Mouse (Mus musculus): Measurements from ENCODE around the gene Cpne5.
A peak's percentile ranks its signal among the peaks of the same experiment; 100 is the strongest.

Gene Cpne5

DNA sequence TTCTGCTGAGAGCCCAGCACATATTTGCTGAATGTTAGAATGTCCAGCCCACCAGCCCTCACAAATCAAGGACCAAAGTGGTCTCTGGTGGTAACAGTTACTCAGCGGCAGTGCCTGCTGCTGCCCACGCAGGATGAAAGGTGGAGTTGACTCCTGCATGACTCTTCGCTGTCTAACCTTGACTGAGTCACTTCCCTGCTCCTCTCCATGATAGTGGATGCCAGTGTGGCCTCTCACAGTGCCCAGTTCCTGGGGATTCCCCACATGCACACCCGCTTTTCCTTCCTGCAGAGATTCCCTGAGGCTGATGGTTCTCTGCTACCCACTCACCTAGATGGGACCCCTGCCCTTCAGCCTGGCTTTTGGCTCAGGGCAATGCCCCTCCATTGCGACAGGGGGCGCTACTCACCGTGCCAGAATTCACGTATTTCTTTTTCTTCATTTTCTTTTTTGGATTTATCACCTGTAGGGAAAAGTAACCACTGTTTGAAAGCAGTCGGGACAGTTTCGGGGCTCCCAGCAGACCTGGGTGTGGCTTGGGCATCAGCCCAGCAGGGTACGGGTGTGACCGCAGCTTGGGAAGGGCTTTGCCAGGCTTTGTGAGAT lies 68.9 kb downstream of the Cpne5 start:
- no peak for DNase-seq (ENCODE audit: low read depth, low spot score)

DNA sequence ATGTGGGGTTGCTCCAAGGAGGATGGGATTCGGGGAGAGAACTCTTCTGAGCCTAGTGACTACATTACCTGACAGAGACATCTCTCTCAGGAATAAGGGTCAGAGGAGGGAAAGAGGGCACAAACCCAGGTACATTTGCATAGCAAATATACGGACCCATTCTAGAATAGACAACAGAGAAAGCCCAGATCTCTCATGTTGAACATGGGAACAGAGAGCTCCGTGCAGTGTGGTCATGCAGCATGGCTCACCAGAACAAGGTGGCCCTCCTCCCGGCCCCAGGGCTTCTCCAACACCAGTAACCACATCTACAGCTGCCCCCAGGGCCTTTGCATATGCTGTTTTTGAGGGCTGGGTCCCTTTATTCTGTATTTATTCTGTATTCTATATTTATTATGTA lies 69.5 kb downstream of the Cpne5 start:
- no peak for DNase-seq (ENCODE audit: low read depth, low spot score)

DNA sequence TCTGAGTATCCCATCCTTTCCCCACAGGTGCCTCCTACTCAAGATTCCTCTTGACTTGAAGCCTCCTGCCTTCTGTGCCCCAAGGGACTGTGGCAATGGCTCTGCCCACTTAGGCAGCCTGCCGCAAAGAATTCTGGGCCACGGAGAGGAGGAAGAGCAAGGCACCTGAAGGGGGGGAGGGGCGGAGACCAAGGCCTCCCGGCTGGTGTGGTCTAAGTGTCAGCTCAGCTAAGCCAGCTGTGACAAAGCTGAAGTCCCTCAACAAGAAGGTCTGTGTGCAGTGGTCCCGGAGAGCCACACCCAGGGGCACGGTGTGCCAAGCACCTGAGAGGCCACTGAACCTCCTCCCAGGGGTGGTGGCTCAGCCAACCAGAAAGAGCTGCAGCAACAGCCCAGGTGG lies 70.6 kb downstream of the Cpne5 start:
- DNase-seq (ENCODE audit: low read depth, low spot score): no peak

DNA sequence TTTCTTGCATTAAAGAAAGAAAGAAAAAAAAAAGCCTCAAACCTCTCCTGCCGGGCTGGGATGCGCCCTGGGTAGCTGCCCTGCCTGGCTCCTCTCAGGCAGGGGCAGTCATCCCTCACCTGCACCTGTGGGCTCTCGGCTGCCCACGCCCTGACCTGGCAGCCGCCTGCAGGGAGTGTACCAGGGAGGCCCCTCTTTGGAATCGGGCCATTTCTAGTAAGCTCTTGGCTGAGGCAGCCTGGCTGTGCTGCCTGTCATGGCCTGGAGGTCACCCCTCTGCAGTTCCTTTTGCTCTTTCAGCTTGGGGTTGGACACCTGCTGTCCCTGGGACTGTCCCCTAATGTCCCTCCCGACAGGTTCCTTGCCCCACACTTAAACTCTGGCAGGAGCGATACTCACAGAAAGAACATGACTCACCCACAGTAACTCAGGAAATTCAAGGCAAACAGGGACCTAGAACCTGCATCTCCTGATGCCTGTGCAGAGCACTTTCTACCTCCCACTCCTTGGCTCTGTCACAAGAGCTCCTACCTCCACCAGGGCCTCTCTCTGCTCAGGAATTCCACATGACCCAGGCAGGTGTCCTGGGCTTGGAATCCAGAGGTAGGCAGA lies 71.9 kb downstream of the Cpne5 start:
- DNase-seq (ENCODE audit: low read depth, low spot score): no peak

DNA sequence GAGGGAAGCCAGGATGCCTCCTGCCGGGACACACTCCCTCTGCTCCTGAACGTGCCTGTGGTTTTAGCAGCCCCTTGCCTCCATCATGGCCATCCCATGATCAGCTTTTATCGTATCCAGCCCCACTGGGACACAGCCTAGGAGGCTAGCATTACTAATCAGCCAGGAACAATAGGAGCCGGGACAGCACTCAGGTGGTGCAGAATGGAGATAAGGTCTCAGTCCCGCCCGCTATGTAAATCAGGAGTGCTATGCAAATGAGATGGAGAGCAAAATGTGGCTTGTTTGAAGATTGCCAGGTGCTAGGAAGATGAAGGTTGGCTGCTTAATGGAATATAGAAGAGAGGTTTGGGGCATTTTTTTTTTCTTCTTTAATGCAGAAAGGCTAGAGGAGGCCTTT lies 72.5 kb downstream of the Cpne5 start:
- no peak for DNase-seq (ENCODE audit: low read depth, low spot score)

DNA sequence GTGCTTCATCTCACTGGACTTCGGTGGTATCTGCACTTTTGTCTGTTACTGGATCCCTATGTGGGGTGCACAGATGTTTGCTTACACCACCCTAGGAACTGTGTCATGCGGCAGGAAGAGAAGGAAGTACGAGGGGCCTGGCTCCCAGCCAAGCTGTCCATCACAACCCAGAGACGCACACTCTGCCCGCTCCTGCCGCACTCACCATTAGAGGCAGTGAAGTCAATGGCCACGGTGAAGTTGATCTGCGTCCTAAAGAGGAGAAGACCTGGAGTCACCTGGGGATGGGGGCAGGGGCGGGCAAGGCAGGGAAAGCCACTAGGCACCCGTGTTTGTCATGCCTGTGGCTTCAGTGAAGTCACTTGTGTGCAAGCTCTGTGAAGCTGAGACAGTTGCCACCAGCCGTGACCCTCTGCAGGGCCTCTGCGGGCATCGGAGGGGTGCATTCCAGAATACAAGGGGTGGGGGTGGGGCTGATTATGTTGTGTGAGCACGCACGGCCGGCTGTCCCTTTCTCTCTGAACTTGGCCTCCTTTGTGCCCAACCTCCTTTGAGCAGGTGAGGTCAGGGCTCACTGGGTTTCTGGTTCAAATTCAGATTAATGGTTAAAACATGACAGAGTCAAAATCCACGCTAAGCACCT lies 73.4 kb downstream of the Cpne5 start:
- DNase-seq (ENCODE audit: low read depth, low spot score): no peak

DNA sequence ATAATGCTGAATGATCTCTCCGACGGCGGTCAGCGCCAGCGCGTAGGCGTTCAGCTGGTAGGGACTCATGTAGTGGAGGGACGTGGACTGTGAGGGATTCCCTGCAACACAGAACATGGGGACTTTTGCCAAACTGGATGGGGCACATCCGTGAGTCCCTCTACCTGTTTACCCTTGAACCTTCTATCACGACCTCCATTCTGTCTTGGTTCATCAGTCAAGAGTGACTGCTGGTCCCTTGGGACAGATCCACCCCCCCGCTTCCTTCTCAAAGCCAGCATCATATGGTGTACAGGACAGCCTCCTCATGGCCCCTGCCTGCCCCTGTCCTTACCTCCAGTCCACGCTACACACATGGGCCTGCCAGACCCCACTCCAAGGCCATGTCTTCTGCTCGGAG lies 75.6 kb downstream of the Cpne5 start:
- DNase-seq (ENCODE audit: low read depth, low spot score): no peak

DNA sequence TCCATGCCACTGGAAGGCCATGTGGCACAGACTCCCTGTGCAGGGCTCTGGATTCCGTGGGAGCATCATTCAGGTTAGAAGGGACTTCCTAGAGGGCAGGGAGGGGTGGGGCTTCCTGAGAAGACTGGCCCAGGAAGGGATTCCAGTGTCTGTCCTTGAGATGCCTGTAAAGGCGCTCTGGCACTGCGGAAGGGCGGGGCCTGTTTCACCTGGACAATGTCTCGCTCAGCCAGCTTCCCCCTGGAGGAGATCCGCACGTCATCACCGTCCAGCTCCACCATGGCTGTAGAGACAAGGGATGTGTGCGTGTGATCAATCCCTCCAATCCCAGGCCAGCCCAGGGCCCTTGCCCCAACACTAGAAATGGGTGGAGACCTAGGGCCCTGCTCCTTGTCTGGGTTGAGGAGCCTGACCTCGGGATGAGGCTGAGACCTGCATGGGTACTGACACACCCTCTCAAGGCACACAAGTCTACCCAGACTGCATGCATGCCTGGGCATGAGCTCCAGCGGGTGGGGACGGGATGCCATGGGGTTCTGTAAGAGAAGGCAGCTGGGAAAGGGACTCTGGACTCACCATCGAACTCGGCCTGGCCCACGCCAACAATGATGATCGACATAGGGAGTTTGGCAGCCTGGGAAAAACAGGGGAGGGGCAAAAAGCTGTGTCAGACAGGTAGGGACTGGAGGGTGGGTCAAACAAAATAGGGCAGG lies 78.1 kb downstream of the Cpne5 start:
- no peak for DNase-seq (ENCODE audit: low read depth, low spot score)

DNA sequence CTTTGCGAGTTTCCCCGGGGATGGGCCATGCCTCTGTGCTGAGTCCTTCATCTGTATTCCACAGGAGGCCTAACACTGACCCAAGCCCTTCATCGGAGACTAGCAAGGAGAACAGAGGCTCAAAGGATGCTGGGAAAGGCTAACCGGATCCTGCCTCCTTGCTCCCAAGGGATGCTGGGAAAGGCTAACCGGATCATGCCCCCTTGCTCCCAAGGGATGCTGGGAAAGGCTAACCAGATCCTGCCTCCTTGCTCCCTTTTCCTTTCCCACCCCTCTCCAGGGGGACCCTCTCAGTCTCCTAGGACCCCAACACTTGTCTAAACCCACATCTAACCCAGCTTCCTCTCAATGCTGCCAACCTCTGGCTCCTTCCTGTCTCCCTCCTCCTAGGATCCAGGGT lies 78.6 kb downstream of the Cpne5 start:
- no peak for DNase-seq (ENCODE audit: low read depth, low spot score)

DNA sequence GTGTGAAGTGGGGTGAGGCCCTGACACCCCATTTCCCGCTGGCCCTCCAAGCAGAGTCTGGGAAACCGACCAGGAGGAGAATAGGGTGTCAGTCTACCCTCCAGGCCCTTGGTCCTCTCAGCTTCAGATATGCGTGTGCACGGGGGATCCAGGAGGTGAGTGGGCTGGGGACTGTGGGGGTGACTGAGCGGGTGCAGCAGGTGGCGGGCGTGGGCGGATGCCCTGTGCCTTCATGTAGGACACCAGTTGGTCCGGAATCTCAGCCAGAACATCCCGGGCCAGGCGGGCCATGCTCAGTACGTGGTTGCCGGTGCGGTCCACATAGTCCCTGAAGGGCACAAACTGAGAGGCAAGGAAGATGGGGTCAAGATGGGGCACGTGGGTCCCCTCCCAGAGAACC lies 79.1 kb downstream of the Cpne5 start:
- no peak for DNase-seq (ENCODE audit: low read depth, low spot score)

DNA sequence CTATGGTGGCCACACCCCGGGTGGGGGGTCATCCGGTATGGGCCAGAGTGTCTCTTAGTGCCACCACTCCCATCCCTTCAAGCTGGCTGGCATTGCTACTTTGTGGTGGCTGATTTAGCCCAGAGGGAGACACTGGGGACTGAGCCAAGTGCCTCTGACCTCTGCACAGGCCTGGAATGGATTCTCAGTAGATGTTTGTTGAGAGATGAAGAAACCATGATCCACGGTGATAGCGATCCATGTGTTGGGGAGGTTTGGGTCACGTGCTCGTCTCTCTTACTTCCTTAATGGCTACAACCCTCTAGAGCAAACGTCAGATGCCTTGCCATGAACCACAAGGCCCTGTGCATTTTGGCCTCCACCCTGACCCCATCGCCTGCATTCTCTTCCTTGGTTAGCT lies 81.1 kb downstream of the Cpne5 start:
- no peak for DNase-seq (ENCODE audit: low read depth, low spot score)

DNA sequence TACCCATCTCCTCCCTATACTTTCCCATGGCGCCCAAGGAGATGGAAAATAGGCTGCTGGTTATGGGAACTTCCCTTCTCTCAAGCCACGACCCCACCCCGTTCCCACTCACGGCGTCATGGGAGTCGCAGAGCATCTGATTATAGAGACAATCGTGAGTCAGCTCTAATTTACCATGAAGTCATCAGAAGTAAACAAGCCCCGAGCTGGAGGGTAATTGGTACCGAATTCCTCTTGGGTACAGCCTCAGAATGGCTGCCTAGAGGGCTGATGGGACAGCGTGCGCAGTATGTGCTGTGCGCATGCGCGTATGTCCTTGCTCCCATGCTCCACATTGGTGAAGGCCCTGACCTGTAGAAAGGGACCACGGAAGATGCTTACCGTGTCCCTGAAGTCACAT lies 81.6 kb downstream of the Cpne5 start:
- peak; percentile 74 for DNase-seq (ENCODE audit: low read depth, low spot score)

DNA sequence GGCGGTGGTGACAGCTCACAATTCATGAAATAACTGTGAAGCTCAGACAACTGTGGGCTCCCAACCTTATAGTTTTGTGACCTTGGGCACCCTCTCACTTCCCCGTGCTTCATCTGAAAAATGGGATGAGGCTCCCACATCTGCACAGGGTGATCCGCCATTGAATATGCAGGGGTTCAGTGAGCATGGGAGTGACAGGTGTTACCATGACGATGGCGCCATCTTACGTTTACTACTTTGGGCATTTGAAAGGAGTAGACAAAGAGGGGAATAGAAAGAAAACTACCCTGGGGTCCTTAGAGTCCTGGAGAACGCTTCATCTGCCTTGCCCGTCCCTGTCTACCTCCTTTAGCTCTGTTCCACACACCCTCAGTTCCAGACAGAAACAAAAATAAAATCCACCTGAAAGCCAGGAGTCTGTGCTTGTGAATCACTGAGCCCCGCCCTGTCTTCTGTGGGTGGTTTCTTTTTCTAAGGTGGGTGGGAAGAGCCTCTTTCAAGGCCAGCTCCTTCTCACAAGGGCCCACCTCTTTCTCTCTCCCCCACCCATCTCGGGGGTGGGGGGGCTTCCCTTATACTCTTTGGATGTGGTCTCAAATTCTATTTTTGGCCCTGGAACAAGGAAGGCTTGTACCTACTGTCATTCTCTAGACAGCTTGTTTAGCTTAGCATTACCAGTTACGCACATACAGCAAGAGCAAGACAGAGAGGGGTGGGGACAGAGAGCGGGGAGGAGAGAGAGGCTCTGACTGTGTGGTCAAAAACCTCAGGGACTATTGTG lies 82.4 kb downstream of the Cpne5 start:
- DNase-seq (ENCODE audit: low read depth, low spot score): peak; percentile 85

DNA sequence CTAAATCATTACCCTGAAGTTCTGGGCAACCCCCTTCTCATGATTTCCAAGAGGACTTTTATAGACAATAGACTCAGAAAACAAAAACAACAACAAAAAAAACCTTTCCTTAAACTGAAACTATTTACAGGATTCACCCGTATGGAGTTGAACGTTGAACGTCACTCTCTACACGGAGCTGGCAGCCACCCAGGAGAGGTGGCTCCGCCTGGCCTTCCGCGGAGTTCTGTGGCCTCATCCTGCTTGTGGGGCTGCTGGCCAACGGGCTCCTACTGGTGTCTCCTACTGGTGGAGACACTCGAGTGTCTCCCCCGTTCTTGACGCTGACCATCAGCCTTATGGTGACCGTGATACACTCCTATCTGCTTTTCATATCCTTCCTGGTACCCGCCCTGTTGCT lies 83.7 kb downstream of the Cpne5 start:
- no peak for DNase-seq (ENCODE audit: low read depth, low spot score)

DNA sequence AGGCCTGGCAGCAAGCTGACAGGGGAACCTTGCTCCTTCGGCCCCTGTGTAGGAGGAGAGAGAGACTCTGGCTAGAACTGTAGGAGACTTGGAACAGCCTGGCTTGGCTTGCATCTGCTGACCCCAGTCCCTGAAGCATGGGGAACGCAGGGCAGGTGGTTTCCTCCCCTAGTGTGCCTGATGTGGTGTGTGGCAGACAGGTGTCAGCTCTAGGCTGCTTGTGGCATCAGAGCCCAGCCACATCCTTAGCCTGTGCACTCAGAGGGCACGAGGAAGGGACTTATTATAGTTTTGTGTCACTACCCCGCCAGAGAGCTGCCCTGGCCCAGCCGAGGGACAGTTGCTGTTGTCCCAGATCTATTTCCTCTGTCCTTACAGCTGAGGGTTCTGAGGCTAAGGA lies 85.4 kb downstream of the Cpne5 start:
- DNase-seq (ENCODE audit: low read depth, low spot score): no peak

DNA sequence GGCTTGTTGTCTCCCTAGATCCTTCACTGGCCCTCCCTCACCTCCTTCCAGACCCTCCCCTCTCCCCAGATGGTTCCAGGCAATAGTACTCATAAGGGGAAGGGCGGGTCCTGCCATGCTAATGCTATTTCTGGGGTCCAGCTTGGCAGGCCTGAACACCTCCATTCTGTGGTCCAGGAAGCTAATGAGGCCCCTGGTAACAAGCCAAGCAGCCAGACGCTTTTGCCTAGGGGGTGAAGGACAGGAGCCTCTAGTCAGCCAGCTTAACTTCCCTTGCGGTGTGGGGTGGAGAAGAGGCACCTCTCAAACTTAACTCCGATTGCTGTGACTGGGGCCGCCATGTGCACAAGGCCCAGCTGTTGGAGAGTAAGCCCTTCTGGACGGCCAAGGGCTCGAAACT lies 88.2 kb downstream of the Cpne5 start:
- no peak for DNase-seq (ENCODE audit: low read depth, low spot score)

DNA sequence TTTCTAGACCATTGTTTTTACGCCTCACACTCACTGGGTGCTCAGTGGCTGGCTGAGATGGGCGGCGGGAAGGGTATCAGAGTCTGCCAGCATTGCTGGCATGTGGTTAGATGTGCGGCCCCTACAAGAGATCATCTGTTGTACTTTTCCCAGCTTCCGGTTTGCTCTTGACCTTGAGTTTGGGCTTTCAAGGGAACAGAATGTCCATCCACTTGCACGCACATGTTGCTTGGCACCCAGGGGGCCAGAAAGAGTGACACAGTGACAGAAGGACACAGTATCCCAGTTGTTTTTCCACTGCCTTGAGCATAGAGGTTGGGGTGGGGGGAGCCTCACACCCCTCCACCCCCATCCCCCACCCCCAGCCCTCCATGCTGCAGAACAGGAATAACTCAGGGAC lies 90.2 kb downstream of the Cpne5 start:
- DNase-seq (ENCODE audit: low read depth, low spot score): no peak

DNA sequence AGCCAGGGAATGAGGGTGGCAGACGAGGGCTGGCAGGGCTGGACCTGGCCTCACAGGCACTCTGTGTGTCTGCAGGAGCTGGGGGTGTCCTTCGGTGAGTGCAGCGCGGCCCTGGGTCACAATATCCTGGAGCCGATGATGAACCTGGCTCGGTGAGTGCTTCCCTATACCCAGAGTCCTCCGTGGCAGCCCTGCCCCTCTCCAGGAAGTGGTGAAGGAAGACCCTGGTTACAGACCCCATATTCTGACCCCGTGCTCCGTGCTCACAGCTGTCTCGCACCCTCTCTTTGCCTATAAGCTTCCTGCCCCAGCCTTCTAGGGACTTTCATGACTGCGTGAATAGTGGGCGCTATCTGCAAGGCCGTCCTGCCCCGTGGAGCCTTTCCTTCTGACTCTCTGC lies 90.7 kb downstream of the Cpne5 start:
- no peak for DNase-seq (ENCODE audit: low read depth, low spot score)

DNA sequence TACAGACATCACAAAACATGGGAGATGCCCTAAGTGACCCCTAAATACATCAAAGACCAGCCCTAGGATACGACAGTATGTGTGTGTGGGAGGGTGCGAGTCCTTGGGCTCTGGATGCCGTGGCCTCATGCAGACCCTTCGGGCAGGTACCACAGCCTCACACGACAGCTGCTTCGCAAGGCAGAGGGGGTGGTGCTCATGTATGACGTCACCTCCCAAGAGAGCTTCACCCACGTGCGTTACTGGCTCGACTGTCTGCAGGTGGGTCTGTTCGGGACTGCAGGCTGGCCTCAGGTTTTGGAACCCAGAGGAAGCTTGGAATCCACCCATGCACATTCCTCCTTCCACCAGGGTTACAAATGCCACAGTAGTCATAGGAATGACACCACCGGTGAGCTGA lies 92.9 kb downstream of the Cpne5 start:
- no peak for DNase-seq (ENCODE audit: low read depth, low spot score)

DNA sequence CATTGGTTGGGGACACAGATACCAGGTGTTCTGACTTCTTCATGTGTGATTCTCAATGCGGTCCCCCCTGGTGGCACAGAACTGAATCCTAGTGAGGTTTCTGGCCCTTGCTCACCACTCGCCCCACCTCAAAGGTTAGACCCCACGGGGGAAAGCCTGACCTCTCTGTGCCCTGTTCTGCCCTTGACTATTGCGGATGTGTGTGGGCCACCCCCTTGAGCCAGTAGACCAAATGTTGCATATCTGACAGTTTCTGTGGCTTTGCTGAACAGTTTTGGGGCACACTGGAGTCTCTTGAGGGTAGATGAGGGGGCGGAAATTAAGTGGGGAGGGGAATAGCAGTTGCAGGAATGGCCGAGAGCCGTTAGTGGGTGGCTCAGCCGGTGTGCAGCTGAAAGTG lies 94.7 kb downstream of the Cpne5 start:
- no peak for DNase-seq (ENCODE audit: low read depth, low spot score)

DNA sequence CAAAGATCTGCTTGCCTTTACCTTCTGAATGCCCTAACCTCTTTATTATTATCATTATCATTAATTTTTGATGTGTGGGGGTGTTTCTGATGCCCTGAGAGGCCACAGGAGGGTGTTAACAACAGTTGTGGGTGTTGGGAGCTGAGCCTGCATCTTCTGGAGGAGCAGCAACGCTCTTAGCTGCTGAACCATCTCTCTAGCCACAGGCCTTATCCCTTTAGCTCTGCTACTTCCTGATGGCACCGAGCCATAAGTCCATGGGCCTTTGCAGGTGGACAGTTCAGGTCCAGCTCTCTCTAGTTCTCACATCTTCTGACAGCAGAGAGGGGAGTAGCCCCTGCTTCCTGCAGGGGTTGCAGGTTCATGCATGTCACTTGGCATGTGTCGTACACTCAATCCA lies 96.4 kb downstream of the Cpne5 start:
- no peak for DNase-seq (ENCODE audit: low read depth, low spot score)

DNA sequence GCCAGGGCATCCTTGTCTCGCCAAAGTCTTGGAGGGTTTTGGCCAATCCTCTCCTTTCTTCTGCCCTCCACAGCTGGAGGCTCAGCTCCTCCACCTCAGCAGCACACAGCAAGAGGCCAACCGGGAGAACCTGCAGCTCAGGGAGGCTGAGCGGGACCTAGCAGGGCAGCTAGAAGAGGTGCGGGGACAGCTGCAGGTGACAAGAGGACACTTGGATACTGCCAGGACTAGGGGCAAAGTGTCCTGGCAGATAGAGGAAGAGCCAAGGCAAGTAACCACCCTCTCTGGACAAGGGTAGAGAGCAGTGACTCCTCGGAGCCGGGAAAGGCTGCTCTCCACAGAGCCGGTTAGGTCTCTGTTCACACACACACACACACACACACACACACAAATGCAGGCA lies 100.1 kb downstream of the Cpne5 start:
- DNase-seq (ENCODE audit: low read depth, low spot score): no peak
